31 mouse cellular contexts compared by ENCODE assay signal in genomic region chr1:61295219-61295618, GRCm38 (mm10).
DNase-seq lines count a peak whose midpoint lies in the region; ATAC-seq lines count a peak whose summit lies in the region.
"Had no signal": no experiment of that assay in that cellular context is flagged by ENCODE, and none has a peak within 500 bp of the region (broad histone marks: within the 10 kb centered on the region; RNA-seq: fewer than 3 reads in every experiment).

No protein-coding gene starts in this region.

- peaks cover 30% of the 10 kb centered on the region for H3K4me1 ChIP-seq in hindbrain, embryonic 12.5 days
- peaks cover 7% of the 10 kb centered on the region for H3K4me1 ChIP-seq in hindbrain, embryonic 16.5 days (ENCODE audit: control insufficient read depth, insufficient read depth, low read depth, low read length)
- peaks cover 25% of the 10 kb centered on the region for H3K4me1 ChIP-seq in limb, embryonic 11.5 days (ENCODE audit: control insufficient read depth, insufficient read depth, low read length)
- peaks cover 28% of the 10 kb centered on the region for H3K4me1 ChIP-seq in forebrain, embryonic 12.5 days
- H3K4me1 ChIP-seq: liver, embryonic 15.5 days had no signal

- 82% methylated on average over 3 of the region's 3 CpGs for WGBS in hindbrain, embryonic 12.5 days
- 79% methylated on average over 3 of the region's 3 CpGs for WGBS in hindbrain, embryonic 16.5 days
- 44% methylated on average over 3 of the region's 3 CpGs for WGBS in limb, embryonic 11.5 days
- WGBS in forebrain, embryonic 12.5 days = 90% methylated on average over 3 of the region's 3 CpGs

- no peaks in the 10 kb centered on the region for H3K9me3 ChIP-seq in hindbrain, embryonic 12.5 days (replicated peaks)
- no peaks in the 10 kb centered on the region for H3K9me3 ChIP-seq in hindbrain, embryonic 16.5 days (ENCODE audit: control insufficient read depth, low read length)
- no peaks in the 10 kb centered on the region for H3K9me3 ChIP-seq in limb, embryonic 11.5 days (ENCODE audit: control insufficient read depth, low read length)
- peaks cover 3% of the 10 kb centered on the region; the same call in 1 of the 2 replicates for H3K9me3 ChIP-seq in forebrain, embryonic 12.5 days
- H3K9me3 ChIP-seq: embryonic facial prominence, embryonic 10.5 days; embryonic facial prominence, embryonic 15.5 days; heart, embryonic 13.5 days; liver, embryonic 15.5 days; midbrain, embryonic 10.5 days; midbrain, embryonic 15.5 days; neural tube, embryonic 12.5 days had no signal

- no peak overlapping the region for H3K4me2 ChIP-seq in hindbrain, embryonic 12.5 days (replicated peaks)
- no peak overlapping the region for H3K4me2 ChIP-seq in hindbrain, embryonic 16.5 days (ENCODE audit: low read length)
- H3K4me2 ChIP-seq in limb, embryonic 11.5 days (ENCODE audit: low read depth, severe bottlenecking) = no peak overlapping the region
- H3K4me2 ChIP-seq in forebrain, embryonic 12.5 days = no peak overlapping the region
- H3K4me2 ChIP-seq: embryonic facial prominence, embryonic 15.5 days; forebrain, embryonic 13.5 days; heart, embryonic 13.5 days; hindbrain, embryonic 14.5 days; liver, embryonic 15.5 days; lung, embryonic 14.5 days; midbrain, embryonic 15.5 days; neural tube, embryonic 12.5 days had no signal

- no peaks in the 10 kb centered on the region for H3K36me3 ChIP-seq in hindbrain, embryonic 12.5 days
- no peaks in the 10 kb centered on the region for H3K36me3 ChIP-seq in hindbrain, embryonic 16.5 days (ENCODE audit: control insufficient read depth, insufficient read depth, low read length)
- H3K36me3 ChIP-seq in limb, embryonic 11.5 days (ENCODE audit: control insufficient read depth, insufficient read depth, low read length) = no peaks in the 10 kb centered on the region
- H3K36me3 ChIP-seq in forebrain, embryonic 12.5 days (replicated peaks) = no peaks in the 10 kb centered on the region
- H3K36me3 ChIP-seq: embryonic facial prominence, embryonic 10.5 days; embryonic facial prominence, embryonic 15.5 days; heart, embryonic 13.5 days; liver, embryonic 15.5 days; midbrain, embryonic 10.5 days; midbrain, embryonic 15.5 days; neural tube, embryonic 12.5 days had no signal

- peak overlapping the region; percentile 41 for H3K27ac ChIP-seq in hindbrain, embryonic 12.5 days
- H3K27ac ChIP-seq in hindbrain, embryonic 16.5 days (ENCODE audit: low read depth, low read length) = no peak overlapping the region
- peak overlapping the region; percentile 48; the same call in 1 of the 2 replicates for H3K27ac ChIP-seq in limb, embryonic 11.5 days (replicated peaks; ENCODE audit: low read depth, low read length)
- H3K27ac ChIP-seq in forebrain, embryonic 12.5 days = no peak overlapping the region
- H3K27ac ChIP-seq: embryonic facial prominence, embryonic 10.5 days; embryonic facial prominence, embryonic 15.5 days; forebrain, embryonic 13.5 days; heart, embryonic 13.5 days; hindbrain, embryonic 14.5 days; layer of hippocampus, adult 2 months; liver, embryonic 15.5 days; midbrain, embryonic 10.5 days; midbrain, embryonic 15.5 days; neural tube, embryonic 12.5 days had no signal

- DNase-seq in forelimb bud, embryonic 11.5 days (ENCODE audit: low read depth, low spot score) = peak; percentile 59
- DNase-seq in limb, embryonic 11.5 days (ENCODE audit: low spot score) = peak; percentile 59
- DNase-seq in ovary, adult 18-20 months (ENCODE audit: low spot score) = no peak
- DNase-seq: adrenal gland, postnatal 10 days; B cell, adult 2 months; cerebellum, adult 18-20 months; cerebellum, postnatal 10 days; gastrocnemius, postnatal 14 days; heart, postnatal 10 days; kidney, adult 18-20 months; kidney, postnatal 36 days; left cerebral cortex, postnatal 4 days; lung, embryonic 14.5 days; lung, postnatal 14 days; retina, postnatal 1 day; right cerebral cortex, postnatal 14 days; thymus, postnatal 4 days had no signal

- no peaks in the 10 kb centered on the region for H3K27me3 ChIP-seq in hindbrain, embryonic 12.5 days
- no peaks in the 10 kb centered on the region for H3K27me3 ChIP-seq in hindbrain, embryonic 16.5 days (replicated peaks; ENCODE audit: control insufficient read depth, insufficient read depth, low read length)
- H3K27me3 ChIP-seq in limb, embryonic 11.5 days (ENCODE audit: control insufficient read depth, insufficient read depth, low read length) = no peaks in the 10 kb centered on the region
- H3K27me3 ChIP-seq in forebrain, embryonic 12.5 days = peaks cover 54% of the 10 kb centered on the region
- H3K27me3 ChIP-seq: liver, embryonic 15.5 days; midbrain, embryonic 15.5 days had no signal

- H3K4me3 ChIP-seq in hindbrain, embryonic 12.5 days = no peak overlapping the region
- H3K4me3 ChIP-seq in hindbrain, embryonic 16.5 days (ENCODE audit: low read length) = no peak overlapping the region
- H3K4me3 ChIP-seq in limb, embryonic 11.5 days (ENCODE audit: low read depth, low read length) = no peak overlapping the region
- H3K4me3 ChIP-seq in forebrain, embryonic 12.5 days (replicated peaks) = no peak overlapping the region
- H3K4me3 ChIP-seq: embryonic facial prominence, embryonic 10.5 days; embryonic facial prominence, embryonic 15.5 days; forebrain, embryonic 13.5 days; heart, embryonic 13.5 days; layer of hippocampus, adult 2 months; liver, embryonic 15.5 days; midbrain, embryonic 10.5 days; midbrain, embryonic 15.5 days; neural tube, embryonic 12.5 days had no signal

- H3K9ac ChIP-seq in hindbrain, embryonic 12.5 days = no peak overlapping the region
- H3K9ac ChIP-seq in hindbrain, embryonic 16.5 days (ENCODE audit: low read depth, low read length) = no peak overlapping the region
- H3K9ac ChIP-seq in limb, embryonic 11.5 days (ENCODE audit: low read length) = no peak overlapping the region
- no peak overlapping the region for H3K9ac ChIP-seq in forebrain, embryonic 12.5 days
- H3K9ac ChIP-seq: embryonic facial prominence, embryonic 15.5 days; forebrain, embryonic 13.5 days; heart, embryonic 13.5 days; hindbrain, embryonic 14.5 days; liver, embryonic 15.5 days; lung, embryonic 14.5 days; midbrain, embryonic 15.5 days; neural tube, embryonic 12.5 days had no signal

- no peak for ATAC-seq in hindbrain, embryonic 12.5 days (ENCODE audit: low FRiP score)
- ATAC-seq in hindbrain, embryonic 16.5 days = no peak
- no peak for ATAC-seq in limb, embryonic 11.5 days (ENCODE audit: insufficient number of reproducible peaks, low FRiP score, low TSS enrichment, low read depth)
- ATAC-seq in forebrain, embryonic 12.5 days (ENCODE audit: low FRiP score) = no peak
- ATAC-seq: activated CD4-positive, CD25-positive, alpha-beta regulatory T cell, adult 4 months; forebrain, embryonic 13.5 days; midbrain, embryonic 15.5 days had no signal

Comparison
In these comparisons a context has a peak if more than half of its experiments do, and no peak if none do; other contexts are left out.
1. H3K27ac ChIP-seq: peak in hindbrain, embryonic 12.5 days (single experiment) and limb, embryonic 11.5 days (single experiment); none in hindbrain, embryonic 16.5 days (single experiment) and forebrain, embryonic 12.5 days (single experiment).